Mouse (Mus musculus): Measurements from ENCODE around the gene Qars.

Qars gene

DNA sequence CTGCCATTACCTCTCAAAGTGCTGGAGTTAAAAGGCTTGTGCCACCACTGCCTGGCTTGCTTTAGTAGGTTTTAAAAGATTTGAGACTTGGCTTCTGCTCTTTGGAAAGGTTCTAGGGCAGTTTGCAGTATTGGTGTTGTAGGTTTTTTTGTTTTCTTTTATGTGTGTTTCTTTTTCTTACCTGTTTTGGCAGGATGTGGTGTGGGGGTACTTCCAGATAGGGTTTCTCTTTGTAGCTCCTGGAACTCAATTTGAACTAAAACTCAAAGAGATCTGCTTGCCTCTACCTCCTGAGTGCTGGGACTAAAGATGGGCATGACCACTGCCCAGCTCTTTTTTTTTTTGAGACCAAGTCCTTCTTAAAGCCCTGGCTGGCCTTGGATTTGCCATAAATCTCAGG lies 33.3 kb downstream of the Qars start:
- no peak for DNase-seq

DNA sequence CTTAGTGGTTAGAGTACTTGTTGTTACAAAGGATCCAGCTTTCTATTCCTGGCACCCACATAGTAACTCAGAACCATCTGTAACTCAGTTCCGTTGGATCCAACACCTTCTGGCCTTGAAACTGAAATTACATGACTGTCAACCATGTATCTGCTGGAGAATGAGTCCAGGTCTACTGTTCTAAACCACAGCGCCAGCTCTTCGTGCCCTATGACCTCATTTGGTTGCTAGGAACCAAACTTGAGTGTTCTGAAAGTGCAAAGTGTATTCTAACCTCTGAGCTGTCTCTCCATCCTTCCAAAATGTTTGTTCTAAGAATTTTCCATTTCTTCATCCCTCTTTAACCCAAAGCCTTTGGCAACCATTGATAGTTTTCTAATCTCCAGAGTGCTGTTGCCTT lies 38.5 kb downstream of the Qars start:
- no peak for DNase-seq

DNA sequence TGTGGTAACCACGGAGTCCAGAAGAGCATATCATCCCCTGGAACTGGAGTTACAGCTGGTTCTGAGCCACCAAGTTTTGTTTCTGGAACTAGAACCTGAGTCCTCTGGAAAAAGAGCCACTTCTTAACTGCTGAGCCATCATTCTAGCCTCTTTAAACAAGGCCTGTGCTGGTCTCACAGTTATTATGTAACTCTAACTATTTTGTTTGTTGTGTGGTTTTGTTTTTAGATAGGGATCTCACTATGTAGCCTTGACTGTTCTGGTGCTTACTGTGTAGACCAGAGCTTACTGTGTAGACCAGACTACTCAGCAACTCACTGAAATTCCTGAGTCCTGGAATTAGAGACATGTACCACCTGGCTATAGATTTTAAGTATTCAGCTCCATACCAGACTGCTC lies 39.4 kb downstream of the Qars start:
- no peak for DNase-seq

DNA sequence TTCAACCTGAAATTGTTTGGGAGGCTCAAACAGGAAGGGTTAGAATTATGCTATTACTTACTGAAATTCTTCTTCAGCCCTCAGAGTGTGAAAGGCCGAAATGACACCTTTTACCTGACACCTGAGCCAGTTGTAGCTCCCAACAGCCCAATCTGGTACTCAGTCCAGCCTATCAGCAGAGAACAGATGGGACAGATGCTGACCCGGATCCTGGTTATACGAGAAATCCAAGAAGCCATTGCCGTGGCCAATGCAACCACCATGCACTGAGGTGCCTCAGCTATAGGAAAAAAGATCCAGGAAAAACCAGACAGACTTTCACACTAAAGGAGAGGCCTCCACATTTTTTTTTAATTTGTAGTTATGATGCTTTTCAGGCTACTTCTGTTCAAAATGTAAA lies 51.7 kb downstream of the Qars start:
- DNase-seq: no peak

DNA sequence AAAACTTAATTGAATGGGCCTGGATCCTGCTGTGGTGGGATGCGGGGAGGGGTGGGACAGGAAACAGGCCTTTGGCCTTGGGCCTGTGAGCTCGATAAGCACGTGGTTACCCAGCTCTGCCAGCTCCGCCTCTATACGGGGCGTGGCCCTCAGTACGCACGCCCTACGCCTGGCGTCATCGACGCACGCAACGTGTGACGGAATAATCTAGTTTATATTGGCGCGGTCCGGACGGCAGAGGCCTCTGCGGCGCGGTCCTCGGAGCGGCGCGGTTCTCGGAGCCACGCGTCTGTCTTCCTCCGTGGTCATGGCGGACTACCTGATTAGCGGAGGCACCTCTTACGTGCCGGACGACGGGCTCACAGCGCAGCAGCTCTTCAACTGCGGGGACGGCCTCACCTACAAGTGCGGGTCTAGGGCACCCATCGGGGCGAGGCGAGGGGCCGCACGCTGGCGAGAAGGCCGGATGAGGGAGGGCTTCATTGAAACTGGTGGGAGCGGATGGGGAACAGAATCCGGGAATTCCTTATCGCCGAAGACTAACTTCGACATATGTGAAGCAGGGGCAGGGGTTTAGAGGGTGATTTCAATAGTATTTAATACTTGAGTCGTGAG lies 52.8 kb downstream of the Qars start, which contains the start of gene Impdh2:
Gene Impdh2 (plus strand): TSS at position 60 of the 615 bp plus-strand sequence.
- DNase-seq: peak; percentile 98

DNA sequence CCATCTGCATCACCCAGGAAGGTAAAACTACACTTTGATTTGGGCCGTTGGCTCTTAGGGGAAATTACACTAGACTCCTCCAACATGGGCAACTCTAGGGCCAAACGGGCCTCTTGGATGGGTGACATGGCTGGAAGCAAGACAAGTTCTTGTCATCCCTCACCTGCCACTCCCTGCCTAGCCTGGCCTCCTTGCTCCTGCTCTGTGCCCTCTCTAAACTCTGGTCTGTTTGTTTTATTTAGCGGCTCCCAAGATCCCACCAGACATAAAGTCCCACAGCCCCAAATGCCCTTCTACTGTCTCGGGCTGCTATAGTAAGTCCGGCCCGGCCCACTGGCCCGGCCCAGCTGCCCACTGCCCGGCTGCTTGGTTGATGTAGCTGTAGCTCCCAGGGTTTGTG lies 56.2 kb downstream of the Qars start:
- DNase-seq: no peak

DNA sequence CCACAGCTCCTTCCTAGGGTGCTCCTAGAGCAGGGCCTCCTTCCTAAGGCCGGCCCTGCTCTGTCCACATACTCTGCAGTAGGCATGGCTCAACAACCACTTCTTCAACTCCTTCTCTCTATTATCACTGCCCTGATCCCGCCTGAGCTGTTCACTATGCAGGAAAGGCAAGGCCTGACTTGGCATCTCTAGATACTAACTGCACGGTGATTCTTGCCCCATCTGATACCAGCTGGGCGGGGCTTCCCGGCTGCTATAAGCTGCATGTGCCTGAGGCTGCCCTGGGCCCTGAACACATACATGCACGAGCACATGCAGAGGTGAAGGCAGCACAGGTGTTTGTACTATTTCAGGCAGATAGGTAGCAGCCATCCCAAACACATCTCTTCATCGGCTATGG lies 56.6 kb downstream of the Qars start:
- no peak for DNase-seq

Measured in retina, postnatal 1 day (tissue).